Mouse (Mus musculus) limb, embryonic 14.5 days (tissue): Measurements from ENCODE around the gene Ccdc51. TPM values are rescaled to one million over a fixed set of nuclear protein-coding genes. Genes with fewer than 3 reads are reported as not detected.

Source experiments
- ATAC-seq: fragments of 200-750 bp; cut with Nextera tagmentation; 2 replicates; pipeline ENCODE4 v1.8.0; 2017; ENCODE audit warnings: low read depth, moderate number of reproducible peaks, moderate TSS enrichment; ENCODE audit not compliant: low FRiP score
- DNase-seq: peaks from one replicate; pipeline ENCODE4 v3.0.0-alpha.2; 2015; ENCODE audit warnings: low spot score
- H3K27ac ChIP-seq: fragments of 300-500 bp; sonication (generic); replicated peaks from 2 replicates; pipeline ENCODE4 v1.5.1; 2014; ENCODE audit warnings: low read depth, mild to moderate bottlenecking, low read length, moderate library complexity, mixed read lengths
- H3K27me3 ChIP-seq: fragments of 300-500 bp; sonication (generic); 2 replicates; pipeline ENCODE4 v1.6.1; 2014; ENCODE audit warnings: low read length, mixed read lengths; ENCODE audit not compliant: control insufficient read depth, insufficient read depth
- H3K36me3 ChIP-seq: fragments of 300-500 bp; sonication (generic); 2 replicates; pipeline ENCODE4 v1.6.1; 2014; ENCODE audit warnings: mild to moderate bottlenecking, low read length, moderate library complexity, mixed read lengths; ENCODE audit not compliant: control insufficient read depth, insufficient read depth
- H3K4me1 ChIP-seq: fragments of 300-500 bp; sonication (generic); 2 replicates; pipeline ENCODE4 v1.6.1; 2014; ENCODE audit warnings: antibody characterized with exemption, low read length, mixed read lengths; ENCODE audit not compliant: control insufficient read depth, insufficient read depth
- H3K4me2 ChIP-seq: fragments of 300-500 bp; sonication (generic); replicated peaks from 2 replicates; pipeline ENCODE4 v1.6.1; 2014; ENCODE audit warnings: low read depth, mild to moderate bottlenecking, low read length, moderate library complexity; ENCODE audit not compliant: severe bottlenecking
- H3K4me3 ChIP-seq: fragments of 300-500 bp; sonication (generic); replicated peaks from 2 replicates; pipeline ENCODE4 v1.5.1; 2014; ENCODE audit warnings: low read length
- H3K9ac ChIP-seq: fragments of 300-500 bp; sonication (generic); 2 replicates; pipeline ENCODE4 v1.6.1; 2014; ENCODE audit warnings: mild to moderate bottlenecking, low read depth, low read length, moderate library complexity; ENCODE audit not compliant: severe bottlenecking
- H3K9me3 ChIP-seq: fragments of 300-500 bp; sonication (generic); 2 replicates; pipeline ENCODE4 v1.6.1; 2016; ENCODE audit warnings: low read length; ENCODE audit not compliant: control insufficient read depth
- POLR2A ChIP-seq: fragments of 200-500 bp; IDR thresholded peaks from 2 replicates; pipeline ENCODE4 v1.8.0; 2012; ENCODE audit warnings: inconsistent platforms, mild to moderate bottlenecking, moderate library complexity, borderline replicate concordance; ENCODE audit not compliant: insufficient read depth, insufficient read length; ENCODE audit errors: extremely low read depth
- WGBS: fragments of 180-500 bp; shearing (Covaris S2); extraction: QIAGEN DNeasy Blood & Tissue Kit; methylation state at CpG from one replicate; pipeline ENCODE4 v1.1.7; 2014; 5-methylcytosine and 5-hydroxymethylcytosine counted together
- polyA plus RNA-seq, 2 experiments: library from polyadenylated mRNA; depleted of rRNA in 1 of 2; stranded (reverse) in 1 of 2; unstranded in 1 of 2; fragments of >200 nt; fragmentation: Nextera tagmentation in 1 of 2; extraction: Ambion mirVana in 1 of 2; gene quantifications; 2 replicates each; pipeline versions ENCODE4 v1.2.1 to v1.2.3; 2012 to 2014

Ccdc51 gene
- polyA plus RNA-seq, 2 experiments = 9.0 to 15.3 TPM

GRCm38 (mm10) chr9:109073661-109074573 lies 8.4 kb upstream of the Ccdc51 start, which contains the start of gene Atrip:
Gene Atrip (minus strand): TSS chr9:109074124.
- H3K9me3 ChIP-seq = no peaks in the 10 kb centered on the region
- peak within 1 kb of the TSS; percentile 76 for H3K27ac ChIP-seq
- ATAC-seq = peak; percentile 98
- H3K4me3 ChIP-seq = peak within 1 kb of the TSS; percentile 84
- peaks cover 35% of the 10 kb centered on the region for H3K36me3 ChIP-seq
- H3K4me1 ChIP-seq = peaks cover 9% of the 10 kb centered on the region
- peak within 1 kb of the TSS; percentile 86 for H3K9ac ChIP-seq
- H3K27me3 ChIP-seq = no peaks in the 10 kb centered on the region
- under 1% methylated on average over 57 of the region's 57 CpGs for WGBS
- TF ChIP-seq POLR2A = peak; percentile 67; the same call in 1 of the 2 replicates
- H3K4me2 ChIP-seq = peak within 1 kb of the TSS; percentile 89
- peak; percentile 89 for DNase-seq

GRCm38 (mm10) chr9:109080516-109080915 lies 1.8 kb upstream of the Ccdc51 start:
- Histone ChIP-seq H3K9ac (no peak overlapping the region), H3K4me3 (peak overlapping the region; percentile 74; the same call in 1 of the 2 replicates), H3K4me2 (no peak overlapping the region), H3K36me3 (peaks cover 14% of the 10 kb centered on the region), H3K27ac (no peak overlapping the region), H3K4me1 (peaks cover 5% of the 10 kb centered on the region; the same call in 1 of the 2 replicates), H3K9me3 (no peaks in the 10 kb centered on the region), H3K27me3 (no peaks in the 10 kb centered on the region)
- no peak for TF ChIP-seq POLR2A
- 97% methylated on average over 3 of the region's 3 CpGs for WGBS
- no peak for ATAC-seq
- DNase-seq = no peak

GRCm38 (mm10) chr9:109081749-109082123 lies 557 bp upstream of the Ccdc51 start:
- Histone ChIP-seq H3K4me1 (peaks cover 5% of the 10 kb centered on the region; the same call in 1 of the 2 replicates), H3K9me3 (no peaks in the 10 kb centered on the region), H3K27ac (0 out of 2 replicates have a peak overlapping the region, but pooled peaks have one; percentile 45), H3K27me3 (no peaks in the 10 kb centered on the region), H3K4me2 (peak overlapping the region; percentile 74), H3K36me3 (peaks cover 14% of the 10 kb centered on the region), H3K9ac (peak overlapping the region; percentile 80), H3K4me3 (peak overlapping the region; percentile 74)
- no peak for TF ChIP-seq POLR2A
- ATAC-seq (no peak), DNase-seq (no peak)
- 7% methylated on average over 11 of the region's 11 CpGs for WGBS

GRCm38 (mm10) chr9:109084922-109085321 lies 2.6 kb downstream of the Ccdc51 start:
- TF ChIP-seq POLR2A = no peak

GRCm38 (mm10) chr9:109087987-109088386 lies 5.7 kb downstream of the Ccdc51 start:
- Histone ChIP-seq H3K9ac (no peak overlapping the region), H3K4me3 (no peak overlapping the region), H3K4me2 (no peak overlapping the region), H3K27me3 (no peaks in the 10 kb centered on the region), H3K36me3 (peaks cover 16% of the 10 kb centered on the region), H3K9me3 (no peaks in the 10 kb centered on the region), H3K4me1 (peaks cover 2% of the 10 kb centered on the region; the same call in 1 of the 2 replicates), H3K27ac (no peak overlapping the region)
- WGBS = 20% methylated on average over 5 of the region's 5 CpGs
- DNase-seq = peak; percentile 62
- ATAC-seq = no peak
- no peak for TF ChIP-seq POLR2A

More at GRCm38 (mm10) chr9:109084922-109085321, 2.6 kb downstream of the Ccdc51 start:
- Histone ChIP-seq H3K9ac (no peak overlapping the region), H3K4me3 (no peak overlapping the region), H3K36me3 (peaks cover 7% of the 10 kb centered on the region), H3K4me2 (no peak overlapping the region), H3K9me3 (no peaks in the 10 kb centered on the region), H3K27me3 (no peaks in the 10 kb centered on the region), H3K4me1 (peaks cover 5% of the 10 kb centered on the region; the same call in 1 of the 2 replicates), H3K27ac (no peak overlapping the region)
- ATAC-seq = no peak
- no peak for DNase-seq
- 14% methylated on average over 2 of the region's 2 CpGs for WGBS
